Mouse (Mus musculus) cerebellum, adult 8-10 months (tissue): ENCODE results near the gene Bcap31.

Source experiments
- DNase-seq: peaks from one replicate; pipeline ENCODE4 v3.0.0; 2022

Gene Bcap31

GRCm38 (mm10) chrX:73676668-73677067 is 39.3 kb downstream of the Bcap31 start:
- no peak for DNase-seq

DNA sequence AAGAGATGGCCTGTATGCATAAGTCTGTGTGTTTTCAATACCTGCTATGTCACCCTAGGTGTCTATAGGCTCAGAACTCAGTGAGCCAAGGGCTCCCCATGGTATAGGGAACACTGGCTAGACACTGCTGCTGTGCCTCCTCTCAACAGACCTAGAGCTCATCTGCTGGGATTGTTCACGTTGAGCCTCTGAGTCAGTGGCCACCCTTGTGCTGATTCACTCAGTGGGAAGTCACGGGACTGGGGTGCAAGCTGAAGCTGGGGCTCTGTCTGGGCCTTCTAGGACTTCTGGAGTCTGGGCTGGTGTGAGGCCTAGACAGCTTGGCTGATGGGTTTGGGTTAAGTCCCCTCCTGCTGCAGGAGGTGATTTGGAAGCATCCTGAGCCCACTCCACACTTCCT is 40.7 kb downstream of the Bcap31 start:
- DNase-seq = no peak

- DNase-seq = no peak
These were observed 41.9 kb downstream of the Bcap31 start for GRCm38 (mm10) chrX:73673968-73674661.

- no peak for DNase-seq
These were observed 42.4 kb downstream of the Bcap31 start for GRCm38 (mm10) chrX:73673619-73673967.

DNA sequence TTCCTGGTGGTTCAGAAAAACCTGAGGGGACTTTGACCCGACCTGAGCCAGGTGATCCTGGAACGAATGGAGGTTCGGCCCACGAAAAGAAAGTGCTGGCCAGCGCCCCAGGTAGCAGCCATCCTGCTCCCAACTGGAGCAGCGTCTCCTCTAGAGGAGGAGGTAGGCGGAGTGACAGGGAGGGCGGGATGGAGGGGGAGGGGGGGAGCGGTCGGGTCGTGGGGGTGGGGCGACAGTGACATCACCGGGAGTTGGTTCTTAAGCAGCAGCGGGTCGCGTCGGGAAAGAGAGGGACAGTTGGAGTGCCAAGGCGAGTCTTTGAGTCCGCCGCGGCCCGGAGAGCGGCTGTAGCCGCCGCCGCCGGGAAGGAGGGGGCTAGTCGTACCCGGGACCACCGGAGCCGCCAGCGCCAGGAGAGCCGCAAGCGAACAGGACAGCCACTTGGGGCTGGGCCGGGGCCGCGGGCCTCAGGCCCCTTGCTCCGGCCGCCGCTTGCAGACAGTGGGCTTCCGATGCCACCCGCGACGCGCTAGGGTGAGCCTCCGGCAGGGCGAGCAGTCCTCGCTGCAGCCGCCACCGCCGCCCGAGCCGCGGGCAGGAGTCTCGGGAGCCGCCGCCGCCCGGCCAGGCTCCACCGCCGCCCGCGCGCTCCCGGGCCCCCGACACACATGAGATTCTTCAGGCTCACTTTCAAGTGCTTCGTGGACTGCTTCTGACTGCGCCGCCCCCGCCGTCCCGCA is 42.9 kb downstream of the Bcap31 start, which contains the start of gene Slc6a8:
Gene Slc6a8 (plus strand): TSS at position 272 of the 740 bp plus-strand sequence.
- peak; percentile 63 for DNase-seq

DNA sequence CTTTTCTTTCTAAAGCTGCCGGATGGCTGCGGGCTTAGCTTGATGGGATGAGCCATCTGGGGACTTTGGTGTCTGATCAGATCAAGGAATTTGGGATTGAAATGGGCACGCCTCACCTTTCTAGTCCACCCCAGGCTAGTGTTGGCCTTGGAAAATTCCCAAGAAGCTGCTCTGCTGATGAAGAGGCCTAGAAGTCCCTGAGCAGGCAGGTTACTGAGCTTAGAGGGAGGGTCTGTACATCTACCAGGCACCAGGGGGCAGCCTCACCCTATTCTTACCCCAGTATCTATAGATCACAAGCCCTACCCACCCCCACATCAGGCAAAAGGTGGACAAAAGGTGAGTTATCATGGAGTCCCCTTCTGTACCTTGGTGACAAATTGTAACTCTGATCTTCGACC is 43.9 kb downstream of the Bcap31 start:
- DNase-seq = peak; percentile 63

GRCm38 (mm10) chrX:73663143-73663542 is 52.8 kb downstream of the Bcap31 start:
- DNase-seq = no peak

DNA sequence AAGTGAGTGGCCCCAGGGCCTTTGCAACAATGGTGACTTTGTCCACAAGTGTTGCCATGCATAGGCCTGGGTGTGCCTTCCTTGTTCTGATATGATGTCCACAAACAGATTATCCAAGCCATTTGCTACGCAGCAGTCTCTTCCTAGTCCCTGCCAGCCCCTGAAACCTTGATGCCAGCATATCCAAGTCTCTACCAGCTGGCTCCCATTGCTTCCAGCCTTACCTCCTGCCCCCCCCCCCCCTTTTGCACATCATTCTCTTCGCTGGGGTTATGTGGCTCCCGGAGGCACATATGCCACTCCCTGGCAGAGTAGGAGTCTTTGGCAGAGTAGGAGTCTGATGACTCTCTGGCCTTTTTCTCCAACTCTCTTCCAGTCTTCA is 55.7 kb downstream of the Bcap31 start:
- DNase-seq = no peak

- no peak for DNase-seq
These were observed 56.2 kb downstream of the Bcap31 start, which contains the start of gene Pnck for GRCm38 (mm10) chrX:73659575-73660283. TSS of gene Pnck (minus strand) at chrX:73660117.

DNA sequence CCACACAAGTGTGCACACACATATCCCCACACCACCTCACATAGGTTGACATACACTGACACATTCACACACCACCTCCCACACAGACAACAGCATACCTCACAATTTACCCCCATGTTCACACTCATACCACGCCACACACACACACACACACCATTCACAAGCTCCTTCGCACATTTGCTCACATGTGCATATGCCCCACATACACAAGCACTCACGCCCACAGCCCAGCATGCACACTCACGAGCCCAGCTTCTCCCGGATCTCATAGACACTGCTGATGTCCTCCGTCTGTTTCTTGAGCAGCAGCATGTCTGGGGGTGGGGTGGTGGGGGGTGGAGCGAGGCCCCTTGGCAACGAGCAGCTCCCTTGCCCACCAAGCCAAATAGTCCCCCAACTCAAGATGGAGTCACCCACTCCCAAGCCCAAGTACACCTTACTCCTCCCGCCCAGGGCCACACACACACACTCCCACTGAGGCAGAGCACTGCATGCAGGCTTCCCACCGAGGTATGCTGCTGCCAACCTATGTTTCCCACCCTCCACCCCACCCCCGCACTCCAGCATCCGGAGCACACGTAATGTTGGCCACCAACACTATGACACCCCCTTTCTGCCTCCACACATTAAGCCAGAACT is 56.9 kb downstream of the Bcap31 start:
- DNase-seq = no peak

DNA sequence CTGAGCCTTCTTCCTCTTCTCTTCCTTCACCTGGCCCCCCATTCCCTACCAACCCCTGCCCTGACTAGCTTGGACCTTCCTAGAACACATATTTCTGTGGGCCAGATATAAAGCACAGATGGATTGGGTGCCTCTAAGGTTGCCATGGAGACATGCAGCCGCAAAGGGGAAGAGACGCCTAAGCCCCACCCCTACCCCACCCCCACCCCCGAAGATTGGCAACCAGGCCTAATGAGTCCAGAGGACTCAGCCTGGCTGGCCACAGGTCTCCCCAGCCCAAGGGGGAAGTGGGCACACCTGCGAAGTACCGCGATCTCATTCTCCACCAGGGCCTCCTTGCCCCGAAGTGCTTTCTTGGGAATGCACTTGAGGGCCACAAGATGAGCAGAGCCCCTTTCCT is 57.6 kb downstream of the Bcap31 start:
- DNase-seq = no peak

DNA sequence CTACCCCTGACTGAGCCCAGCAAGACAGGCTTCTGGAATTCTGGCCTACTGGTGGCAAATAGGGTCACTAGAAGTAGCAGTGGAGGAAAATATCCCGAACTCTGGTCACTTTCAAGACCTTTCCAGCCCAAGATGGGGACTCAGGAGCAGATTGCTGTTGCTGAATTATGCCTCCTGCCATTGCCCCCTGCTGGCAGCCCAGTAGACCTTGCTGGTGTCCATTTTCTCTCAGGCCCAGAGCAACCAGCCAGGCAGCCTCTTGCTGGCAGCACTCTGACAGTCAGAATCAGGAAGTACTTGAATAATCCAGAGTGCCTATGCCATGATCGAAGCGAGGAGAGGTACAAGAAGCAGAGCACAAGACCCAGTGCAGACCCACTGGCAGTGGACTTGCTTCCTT is 60.4 kb downstream of the Bcap31 start:
- no peak for DNase-seq

DNA sequence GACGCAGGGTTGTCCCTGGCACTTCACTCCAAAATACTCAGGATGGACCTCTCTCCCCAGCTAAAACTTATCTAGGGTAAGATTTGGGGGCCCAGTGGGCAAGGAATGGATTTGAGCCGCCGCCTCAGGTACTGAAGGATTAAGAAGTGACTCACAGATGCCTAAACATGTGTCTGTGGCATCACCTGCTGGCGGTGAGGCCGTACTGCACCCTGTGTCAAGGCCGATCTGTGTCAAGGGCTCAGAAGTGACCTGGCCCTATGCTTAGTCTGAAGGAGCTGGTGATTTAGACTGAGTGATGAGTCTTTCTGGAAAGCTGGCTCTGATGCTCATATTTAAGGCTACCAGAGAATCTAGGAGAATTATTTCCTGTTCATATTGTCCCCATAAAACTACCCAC is 61.8 kb downstream of the Bcap31 start:
- peak; percentile 51 for DNase-seq

GRCm38 (mm10) chrX:73653392-73653791 is 62.6 kb downstream of the Bcap31 start:
- DNase-seq = no peak

DNA sequence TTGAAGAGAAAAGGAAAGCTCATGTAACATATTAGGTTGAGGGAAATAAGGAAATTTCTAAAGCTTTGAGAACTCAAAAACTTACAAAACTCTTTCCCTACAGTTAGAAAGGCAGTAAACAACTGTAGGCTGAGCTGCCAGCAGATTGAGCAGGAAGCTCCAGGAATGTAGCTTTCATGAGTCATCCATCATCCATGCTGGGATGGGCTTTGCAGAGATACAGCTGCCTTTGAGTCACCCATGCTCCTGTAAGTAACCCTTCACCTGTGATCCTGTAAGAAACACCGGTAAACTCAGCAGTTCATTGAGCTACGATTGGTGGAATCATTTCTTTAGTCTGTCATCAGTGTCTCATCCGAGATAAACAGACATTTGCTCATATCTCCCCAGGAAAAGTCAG is 65.1 kb downstream of the Bcap31 start:
- no peak for DNase-seq

GRCm38 (mm10) chrX:73645121-73645520 is 70.9 kb downstream of the Bcap31 start:
- no peak for DNase-seq

- no peak for DNase-seq
These were observed 76.0 kb downstream of the Bcap31 start for GRCm38 (mm10) chrX:73639901-73640469.

DNA sequence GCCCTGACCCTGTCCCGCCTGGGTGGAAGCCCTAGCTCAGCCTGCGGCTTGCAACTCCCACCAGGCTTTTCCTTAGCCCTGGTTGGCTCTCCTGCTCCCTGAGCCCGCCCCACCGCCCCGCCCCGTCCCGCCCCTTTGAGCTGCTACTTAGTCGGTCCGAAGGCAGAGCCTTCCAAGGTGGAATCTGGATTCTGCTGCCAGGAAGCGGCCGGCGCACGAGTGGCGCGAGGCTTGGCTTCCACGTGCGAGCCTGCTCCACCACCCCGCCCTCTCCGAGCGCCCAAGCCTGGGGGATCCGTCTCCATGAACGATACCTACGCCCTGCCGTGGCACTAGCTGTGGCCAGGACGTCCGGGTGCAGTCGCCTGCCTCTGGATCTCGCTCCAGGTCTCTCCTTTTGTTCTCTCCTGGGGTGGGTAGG is 76.7 kb downstream of the Bcap31 start, which contains the start of gene Dusp9:
Gene Dusp9 (plus strand): TSS at position 165 of the 421 bp plus-strand sequence.
- DNase-seq = no peak

DNA sequence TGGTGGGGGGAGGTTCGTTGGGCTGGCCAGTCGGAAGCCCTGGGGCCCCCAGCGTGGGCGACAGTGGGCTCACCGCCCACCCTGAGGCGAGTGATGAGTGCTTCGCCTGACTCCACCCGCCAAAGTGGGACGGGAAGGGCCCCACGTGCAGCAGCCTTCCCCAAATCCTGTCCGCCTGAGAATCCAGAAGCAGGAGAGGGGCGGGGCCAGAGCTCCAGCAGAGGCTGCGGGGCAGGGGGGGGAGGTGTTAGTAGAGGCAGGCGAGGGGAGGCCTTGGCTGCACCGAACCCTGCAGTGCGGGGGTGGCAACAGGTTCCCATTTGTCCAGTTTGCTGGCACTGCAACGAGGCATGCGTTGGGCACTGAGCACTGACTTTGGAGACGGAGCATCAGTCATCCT is 78.6 kb downstream of the Bcap31 start:
- no peak for DNase-seq
